Mouse (Mus musculus) neural tube, embryonic 11.5 days (tissue): Measurements from ENCODE around the gene Ccdc171. TPM values are rescaled to one million over a fixed set of nuclear protein-coding genes. Genes with fewer than 3 reads are reported as not detected.
"Not testable (repeated sequence)": the region's sequence is repeated elsewhere in the genome, so short reads cannot be mapped to it uniquely, and the experiment has no call there.

ENCODE experiments used
- ATAC-seq: fragments of 200-750 bp; cut with Nextera tagmentation; 2 replicates; pipeline ENCODE4 v1.8.0; 2017; ENCODE audit warnings: moderate number of reproducible peaks, mild to moderate bottlenecking, moderate TSS enrichment, moderate library complexity; ENCODE audit not compliant: insufficient read depth, low FRiP score, low TSS enrichment
- DNase-seq: peaks from one replicate; pipeline ENCODE4 v3.0.0-alpha.2; 2015; ENCODE audit warnings: low spot score
- H3K27ac ChIP-seq: fragments of 300-500 bp; sonication (generic); 2 replicates; pipeline ENCODE4 v1.5.1; 2014; ENCODE audit warnings: low read depth, mild to moderate bottlenecking, low read length
- H3K27me3 ChIP-seq: fragments of 300-500 bp; sonication (generic); 2 replicates; pipeline ENCODE4 v1.6.1; 2014; ENCODE audit warnings: mild to moderate bottlenecking, low read length, mixed read lengths; ENCODE audit not compliant: control insufficient read depth, insufficient read depth
- H3K36me3 ChIP-seq: fragments of 300-500 bp; sonication (generic); 2 replicates; pipeline ENCODE4 v1.6.1; 2014; ENCODE audit warnings: mild to moderate bottlenecking, low read length, moderate library complexity, mixed read lengths; ENCODE audit not compliant: control insufficient read depth, insufficient read depth
- H3K4me1 ChIP-seq: fragments of 300-500 bp; sonication (generic); 2 replicates; pipeline ENCODE4 v1.6.1; 2014; ENCODE audit warnings: low read length, mixed read lengths; ENCODE audit not compliant: control insufficient read depth, insufficient read depth
- H3K4me2 ChIP-seq: fragments of 300-500 bp; sonication (generic); 2 replicates; pipeline ENCODE4 v1.6.1; 2014; ENCODE audit warnings: low read depth, mild to moderate bottlenecking, moderate library complexity
- H3K4me3 ChIP-seq: fragments of 300-500 bp; sonication (generic); 2 replicates; pipeline ENCODE4 v1.5.1; 2014; ENCODE audit warnings: low read depth, low read length
- H3K9ac ChIP-seq: fragments of 300-500 bp; sonication (generic); 2 replicates; pipeline ENCODE4 v1.6.1; 2014; ENCODE audit warnings: mild to moderate bottlenecking, low read length
- H3K9me3 ChIP-seq: fragments of 300-500 bp; sonication (generic); 2 replicates; pipeline ENCODE4 v1.6.1; 2016; ENCODE audit warnings: low read length; ENCODE audit not compliant: control insufficient read depth
- WGBS: fragments of 180-500 bp; shearing (Covaris S2); extraction: QIAGEN DNeasy Blood & Tissue Kit; methylation state at CpG from one replicate; pipeline ENCODE4 v1.1.7; 2014; 5-methylcytosine and 5-hydroxymethylcytosine counted together
- polyA plus RNA-seq: library from polyadenylated mRNA; unstranded; fragments of >200 nt; fragmentation: Nextera tagmentation; extraction: Ambion mirVana; gene quantifications from 2 replicates; pipeline ENCODE4 v1.2.1, GENCODE M21; 2014

Gene Ccdc171
- polyA plus RNA-seq, 1 experiment from 2014 or later = 4.0 TPM

- Histone ChIP-seq H3K9ac (no peak overlapping the region), H3K27ac (no peak overlapping the region), H3K36me3 (no peaks in the 10 kb centered on the region), H3K27me3 (no peaks in the 10 kb centered on the region), H3K9me3 (no peaks in the 10 kb centered on the region), H3K4me1 (peaks cover 6% of the 10 kb centered on the region; the same call in 1 of the 2 replicates), H3K4me2 (peak overlapping the region; percentile 31), H3K4me3 (no peak overlapping the region)
- ATAC-seq (peak; percentile 86), DNase-seq (peak; percentile 66)
- WGBS = 4% methylated on average over 10 of the region's 10 CpGs
These were observed 131.2 kb downstream of the Ccdc171 start for GRCm38 (mm10) chr4:83656571-83656970.

- peaks cover 6% of the 10 kb centered on the region; the same call in 1 of the 2 replicates for H3K4me1 ChIP-seq
- no peak for ATAC-seq
- H3K9me3 ChIP-seq = no peaks in the 10 kb centered on the region
- peak overlapping the region; percentile 31 for H3K4me2 ChIP-seq
- H3K27me3 ChIP-seq = no peaks in the 10 kb centered on the region
- no peak overlapping the region for H3K4me3 ChIP-seq
- H3K36me3 ChIP-seq = no peaks in the 10 kb centered on the region
- no peak overlapping the region for H3K9ac ChIP-seq
- DNase-seq = no peak
- no peak overlapping the region for H3K27ac ChIP-seq
- WGBS = 58% methylated on average over 6 of the region's 6 CpGs
These were observed 131.7 kb downstream of the Ccdc171 start for GRCm38 (mm10) chr4:83657021-83657420.

GRCm38 (mm10) chr4:83658415-83658814 is 133.1 kb downstream of the Ccdc171 start:
- Histone ChIP-seq H3K4me3 (no peak overlapping the region), H3K9me3 (no peaks in the 10 kb centered on the region), H3K27me3 (no peaks in the 10 kb centered on the region), H3K4me1 (peaks cover 6% of the 10 kb centered on the region; the same call in 1 of the 2 replicates), H3K9ac (no peak overlapping the region), H3K36me3 (no peaks in the 10 kb centered on the region), H3K27ac (no peak overlapping the region), H3K4me2 (no peak overlapping the region)
- DNase-seq (no peak), ATAC-seq (no peak)
- 83% methylated on average over 10 of the region's 10 CpGs for WGBS

GRCm38 (mm10) chr4:83659411-83659810 is 134.1 kb downstream of the Ccdc171 start:
- WGBS = 81% methylated on average over 11 of the region's 11 CpGs
- Histone ChIP-seq H3K9ac (no peak overlapping the region), H3K4me3 (no peak overlapping the region), H3K4me2 (no peak overlapping the region), H3K36me3 (no peaks in the 10 kb centered on the region), H3K27ac (no peak overlapping the region), H3K27me3 (no peaks in the 10 kb centered on the region), H3K9me3 (no peaks in the 10 kb centered on the region), H3K4me1 (peaks cover 6% of the 10 kb centered on the region; the same call in 1 of the 2 replicates)
- DNase-seq = no peak
- no peak for ATAC-seq

GRCm38 (mm10) chr4:83661519-83662271 is 136.3 kb downstream of the Ccdc171 start:
- 92% methylated on average over 1 of the region's 1 CpGs for WGBS
- DNase-seq = no peak
- H3K36me3 ChIP-seq = no peaks in the 10 kb centered on the region
- H3K4me1 ChIP-seq = peaks cover 1% of the 10 kb centered on the region; the same call in 1 of the 2 replicates
- H3K4me2 ChIP-seq = no peak overlapping the region
- H3K27ac ChIP-seq = no peak overlapping the region
- no peaks in the 10 kb centered on the region for H3K9me3 ChIP-seq
- H3K27me3 ChIP-seq = no peaks in the 10 kb centered on the region
- H3K4me3 ChIP-seq = no peak overlapping the region
- H3K9ac ChIP-seq = no peak overlapping the region
- no peak for ATAC-seq

GRCm38 (mm10) chr4:83662301-83662700 is 137.0 kb downstream of the Ccdc171 start:
- no peaks in the 10 kb centered on the region for H3K27me3 ChIP-seq
- WGBS = 87% methylated on average over 4 of the region's 4 CpGs
- DNase-seq = no peak

GRCm38 (mm10) chr4:83669552-83669951 is 144.2 kb downstream of the Ccdc171 start:
- no peak for ATAC-seq
- no peak overlapping the region for H3K4me2 ChIP-seq
- WGBS = 81% methylated on average over 2 of the region's 2 CpGs

More at GRCm38 (mm10) chr4:83662301-83662700, 137.0 kb downstream of the Ccdc171 start:
- Histone ChIP-seq H3K4me3 (no peak overlapping the region), H3K4me2 (no peak overlapping the region), H3K9me3 (no peaks in the 10 kb centered on the region), H3K9ac (no peak overlapping the region), H3K27ac (no peak overlapping the region), H3K36me3 (no peaks in the 10 kb centered on the region), H3K4me1 (no peaks in the 10 kb centered on the region)
- ATAC-seq = no peak

GRCm38 (mm10) chr4:83675308-83675707 is 150.0 kb downstream of the Ccdc171 start:
- not testable (repeated sequence) for H3K9ac ChIP-seq, H3K27me3 ChIP-seq, ATAC-seq, H3K36me3 ChIP-seq, H3K4me3 ChIP-seq, H3K4me1 ChIP-seq, H3K27ac ChIP-seq, DNase-seq, H3K4me2 ChIP-seq, H3K9me3 ChIP-seq
- 92% methylated on average over 4 of the region's 4 CpGs for WGBS

More at GRCm38 (mm10) chr4:83669552-83669951, 144.2 kb downstream of the Ccdc171 start:
- H3K36me3 ChIP-seq = no peaks in the 10 kb centered on the region
- no peak overlapping the region for H3K4me3 ChIP-seq
- no peaks in the 10 kb centered on the region for H3K9me3 ChIP-seq
- DNase-seq = no peak
- H3K4me1 ChIP-seq = no peaks in the 10 kb centered on the region
- H3K27me3 ChIP-seq = no peaks in the 10 kb centered on the region
- H3K9ac ChIP-seq = no peak overlapping the region
- H3K27ac ChIP-seq = no peak overlapping the region

- ATAC-seq = no peak
These were observed 151.1 kb downstream of the Ccdc171 start for GRCm38 (mm10) chr4:83676444-83676843.

More at GRCm38 (mm10) chr4:83676444-83676843, 151.1 kb downstream of the Ccdc171 start:
- Histone ChIP-seq H3K9me3 (no peaks in the 10 kb centered on the region), H3K27me3 (no peaks in the 10 kb centered on the region), H3K9ac (no peak overlapping the region), H3K36me3 (no peaks in the 10 kb centered on the region), H3K4me2 (no peak overlapping the region), H3K27ac (no peak overlapping the region), H3K4me3 (no peak overlapping the region), H3K4me1 (no peaks in the 10 kb centered on the region)
- 86% methylated on average over 4 of the region's 4 CpGs for WGBS
- DNase-seq = no peak
